Mouse (Mus musculus): ENCODE results near the gene Crk. TPM values are rescaled to one million over a fixed set of nuclear protein-coding genes. Genes with fewer than 3 reads are reported as not detected.

Crk gene
- total and polyA plus RNA-seq, 3 experiments = 37.8 to 44.6 (median 39.9) TPM

DNA sequence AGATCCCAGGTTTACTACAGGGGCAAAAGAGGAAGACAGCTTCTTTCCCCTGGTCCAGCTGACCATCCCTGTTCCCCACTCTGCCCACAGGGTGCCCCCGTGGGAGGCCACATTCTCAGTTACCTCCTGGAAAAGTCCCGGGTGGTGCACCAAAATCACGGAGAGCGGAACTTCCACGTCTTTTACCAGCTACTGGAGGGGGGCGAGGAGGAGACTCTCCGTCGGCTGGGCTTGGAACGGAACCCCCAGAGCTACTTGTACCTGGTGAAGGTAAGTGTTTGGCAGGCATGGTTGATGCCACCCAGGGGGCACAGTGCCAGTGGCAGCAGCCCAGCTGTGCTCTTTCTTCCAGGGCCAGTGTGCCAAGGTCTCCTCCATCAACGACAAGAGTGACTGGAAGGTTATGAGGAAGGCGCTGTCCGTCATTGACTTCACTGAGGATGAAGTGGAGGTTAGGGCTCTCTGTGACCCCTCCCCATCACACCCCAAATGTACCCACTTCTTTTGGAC is 18.9 kb upstream of the Crk start:
- DNase-seq (ENCODE audit: extremely low read depth) = no peak
- no peak overlapping the region for H3K27ac ChIP-seq (ENCODE audit: insufficient read depth, low read depth)
- no peak overlapping the region for H3K4me3 ChIP-seq (replicated peaks in 1 of 3; ENCODE audit: low read depth in 2 of 3, low read length in 2 of 3, poor library complexity in 1 of 3)
- no peak for TF ChIP-seq KAT2A (IDR thresholded peaks at IDR 0.05; ENCODE audit: insufficient replicate concordance, low read length)
- no peak for TF ChIP-seq RAD21 (IDR thresholded peaks at IDR 0.05; ENCODE audit: low read depth, low read length)
- no peak for TF ChIP-seq CTCF (conservative IDR thresholded peaks at IDR 0.05 in 1 of 2, IDR thresholded peaks at IDR 0.05 in 1 of 2; ENCODE audit: low read depth in 2 of 2, low read length in 2 of 2)
- no peak for TF ChIP-seq ETS1 (conservative IDR thresholded peaks at IDR 0.05; ENCODE audit: low read depth, low read length)
- TF ChIP-seq NRF1 (IDR thresholded peaks at IDR 0.05; ENCODE audit: low read depth, low read length) = no peak
- no peak for TF ChIP-seq MAFK (IDR thresholded peaks at IDR 0.05; ENCODE audit: insufficient replicate concordance, low read length)
- no peak for TF ChIP-seq SIN3A (IDR thresholded peaks at IDR 0.05; ENCODE audit: low read length)
- TF ChIP-seq POLR2AphosphoS2 (IDR thresholded peaks at IDR 0.05; ENCODE audit: low read depth, low read length) = no peak
- TF ChIP-seq RCOR1 (conservative IDR thresholded peaks at IDR 0.05; ENCODE audit: low read depth, low read length) = no peak
- no peak for TF ChIP-seq E2F4 (IDR thresholded peaks at IDR 0.05; ENCODE audit: insufficient replicate concordance, low read depth, low read length)
- TF ChIP-seq CHD2 (IDR thresholded peaks at IDR 0.05; ENCODE audit: low read length) = no peak
- H3K79me2 ChIP-seq (replicated peaks; ENCODE audit: control insufficient read depth, extremely low read depth, insufficient read depth, poor library complexity, severe bottlenecking) = peaks cover 16% of the 10 kb centered on the region
- H3K27me3 ChIP-seq (replicated peaks) = no peaks in the 10 kb centered on the region
- dilution Hi-C loops (cut with MboI; ENCODE audit: extremely low pct_ligation_motif_present, extremely low pct_unique_long_range_greater_than_20kb, low sequenced_read_pairs) (no loop called here), in situ Hi-C loops (cut with MboI; ENCODE audit: low pct_ligation_motif_present, low pct_unique_long_range_greater_than_20kb, low sequenced_read_pairs) (no loop called here)
- peaks cover 3 to 27% of the 10 kb centered on the region in 2 experiments; a peak in 3 of 4 replicates for H3K4me1 ChIP-seq (ENCODE audit: control insufficient read depth in 1 of 2, insufficient read depth in 2 of 2)
- no peaks in the 10 kb centered on the region for H3K9me3 ChIP-seq (replicated peaks; ENCODE audit: low read length)
- H3K9ac ChIP-seq (ENCODE audit: insufficient read depth, low read depth) = no peak overlapping the region
- H3K4me2 ChIP-seq (ENCODE audit: insufficient read depth, low read depth, poor library complexity, severe bottlenecking) = no peak overlapping the region
- H3K36me3 ChIP-seq (replicated peaks in 1 of 2; ENCODE audit: control insufficient read depth in 1 of 2, insufficient read depth in 1 of 2, low read length in 1 of 2) = peaks cover 63 to 75% of the 10 kb centered on the region in 2 experiments

DNA sequence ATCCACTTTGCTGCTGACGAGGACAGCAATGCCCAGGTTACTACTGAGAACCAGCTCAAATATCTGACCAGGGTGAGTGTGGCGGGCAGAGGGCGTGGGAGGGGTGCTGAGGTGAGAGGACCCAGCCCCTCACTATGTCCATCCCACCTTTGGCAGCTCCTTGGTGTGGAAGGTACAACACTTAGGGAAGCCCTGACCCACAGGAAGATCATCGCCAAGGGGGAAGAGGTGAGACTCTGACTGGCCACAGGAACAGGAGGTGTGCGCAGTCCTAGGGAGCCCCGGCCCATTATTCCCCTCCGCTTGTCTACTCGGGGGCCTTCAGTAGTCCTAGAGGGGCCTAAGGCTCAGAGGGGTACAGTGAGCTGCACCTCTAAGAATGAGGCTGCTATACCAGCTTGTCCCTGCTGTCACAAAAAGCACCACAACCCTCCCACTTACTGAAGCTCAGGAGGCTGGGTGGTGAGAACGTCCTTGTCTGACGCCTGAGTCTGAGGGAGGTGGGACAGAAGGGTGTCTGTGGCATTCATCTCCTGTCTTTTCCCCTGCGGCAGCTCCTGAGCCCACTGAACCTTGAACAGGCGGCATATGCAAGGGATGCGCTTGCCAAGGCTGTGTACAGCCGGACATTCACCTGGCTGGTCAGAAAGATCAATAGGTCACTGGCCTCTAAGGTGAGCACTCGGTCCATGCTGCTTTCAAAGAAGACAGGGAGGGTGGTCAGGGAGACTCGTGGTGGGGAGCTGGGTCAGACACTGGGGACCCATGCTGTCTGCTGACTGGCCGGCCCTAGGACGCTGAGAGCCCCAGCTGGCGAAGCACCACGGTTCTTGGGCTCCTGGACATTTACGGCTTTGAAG is 17.9 kb upstream of the Crk start:
- DNase-seq (ENCODE audit: extremely low read depth) = no peak
- H3K36me3 ChIP-seq (replicated peaks in 1 of 2; ENCODE audit: control insufficient read depth in 1 of 2, insufficient read depth in 1 of 2, low read length in 1 of 2) = peaks cover 73 to 85% of the 10 kb centered on the region in 2 experiments
- TF ChIP-seq RCOR1 (conservative IDR thresholded peaks at IDR 0.05; ENCODE audit: low read depth, low read length) (no peak), NELFE (IDR thresholded peaks at IDR 0.05; ENCODE audit: low read depth, low read length) (no peak), ZC3H11A (IDR thresholded peaks at IDR 0.05; ENCODE audit: low read depth, low read length) (no peak), MEF2A (IDR thresholded peaks at IDR 0.05; ENCODE audit: borderline replicate concordance, low read depth, low read length) (no peak), MAZ (IDR thresholded peaks at IDR 0.05; ENCODE audit: low read depth, low read length) (no peak), KAT2A (IDR thresholded peaks at IDR 0.05; ENCODE audit: insufficient replicate concordance, low read length) (no peak), RAD21 (IDR thresholded peaks at IDR 0.05; ENCODE audit: low read depth, low read length) (no peak), POLR2A (IDR thresholded peaks at IDR 0.05; ENCODE audit: low read depth, low read length) (no peak), EP300 (IDR thresholded peaks at IDR 0.05; ENCODE audit: low read length) (no peak), TBP (conservative IDR thresholded peaks at IDR 0.05; ENCODE audit: low read depth, low read length) (no peak), ZNF384 (IDR thresholded peaks at IDR 0.05; ENCODE audit: low read depth, low read length) (no peak), ELF1 (IDR thresholded peaks at IDR 0.05; ENCODE audit: low read depth, low read length) (no peak), ZMIZ1 (IDR thresholded peaks at IDR 0.05; ENCODE audit: low read depth, low read length) (no peak), GABPA (IDR thresholded peaks at IDR 0.05; ENCODE audit: insufficient replicate concordance, low read depth, low read length) (no peak), SMC3 (IDR thresholded peaks at IDR 0.05; ENCODE audit: low read depth, low read length) (no peak), POLR2AphosphoS2 (IDR thresholded peaks at IDR 0.05; ENCODE audit: low read depth, low read length) (no peak), TCF12 (IDR thresholded peaks at IDR 0.05; ENCODE audit: low read depth, low read length) (no peak), BHLHE40 (IDR thresholded peaks at IDR 0.05; ENCODE audit: low read depth, low read length) (no peak), MXI1 (IDR thresholded peaks at IDR 0.05; ENCODE audit: low read depth, low read length) (no peak)
- peaks cover 3 to 23% of the 10 kb centered on the region in 2 experiments; a peak in 3 of 4 replicates for H3K4me1 ChIP-seq (ENCODE audit: control insufficient read depth in 1 of 2, insufficient read depth in 2 of 2)
- no peak overlapping the region for H3K4me3 ChIP-seq (replicated peaks in 1 of 3; ENCODE audit: low read depth in 2 of 3, low read length in 2 of 3, poor library complexity in 1 of 3)
- in situ Hi-C loops (cut with MboI; ENCODE audit: low pct_ligation_motif_present, low pct_unique_long_range_greater_than_20kb, low sequenced_read_pairs) = no loop called here
- dilution Hi-C loops (cut with MboI; ENCODE audit: extremely low pct_ligation_motif_present, extremely low pct_unique_long_range_greater_than_20kb, low sequenced_read_pairs) = no loop called here
- H3K27me3 ChIP-seq (replicated peaks) = no peaks in the 10 kb centered on the region
- H3K79me2 ChIP-seq (replicated peaks; ENCODE audit: control insufficient read depth, extremely low read depth, insufficient read depth, poor library complexity, severe bottlenecking) = peaks cover 15% of the 10 kb centered on the region
- no peak overlapping the region for H3K9ac ChIP-seq (ENCODE audit: insufficient read depth, low read depth)
- no peak overlapping the region for H3K27ac ChIP-seq (ENCODE audit: insufficient read depth, low read depth)
- no peak overlapping the region for H3K4me2 ChIP-seq (ENCODE audit: insufficient read depth, low read depth, poor library complexity, severe bottlenecking)
- no peaks in the 10 kb centered on the region for H3K9me3 ChIP-seq (replicated peaks; ENCODE audit: low read length)

Data from CH12.LX (cell line).